Mouse (Mus musculus): ENCODE results near the gene Map3k13. TPM values are rescaled to one million over a fixed set of nuclear protein-coding genes. Genes with fewer than 3 reads are reported as not detected.

Gene Map3k13
- polyA plus RNA-seq, 1 experiment from 2014 or later, result 5.8 TPM

DNA sequence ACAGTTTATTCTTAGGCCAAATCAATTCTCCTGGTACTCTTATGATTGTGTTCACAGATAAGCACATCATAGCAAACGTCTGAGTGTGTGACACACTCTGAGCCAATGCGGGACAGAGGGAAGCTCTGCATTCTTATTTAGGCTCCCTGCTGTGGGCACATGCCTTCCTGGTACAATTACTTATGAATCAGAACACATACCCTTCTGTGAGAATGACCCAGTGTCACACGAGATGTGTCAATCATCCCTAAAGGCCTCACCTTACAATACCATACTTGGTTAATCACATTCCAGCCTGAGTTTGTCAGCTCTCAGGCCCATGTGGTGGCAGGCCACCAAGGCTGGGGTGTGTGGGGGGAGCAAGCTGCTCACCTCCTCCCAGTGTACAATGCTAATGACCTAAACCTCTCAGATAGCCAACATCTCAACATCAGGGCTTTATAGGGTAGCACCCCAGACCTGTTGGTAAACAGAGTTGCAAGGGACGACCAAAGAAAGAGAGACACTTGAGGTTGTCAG is 63.0 kb downstream of the Map3k13 start:
- Histone ChIP-seq H3K36me3 (no peaks in the 10 kb centered on the region), H3K4me3 (no peak overlapping the region), H3K4me2 (replicated peaks) (no peak overlapping the region), H3K9me3 (no peaks in the 10 kb centered on the region), H3K9ac (replicated peaks) (no peak overlapping the region), H3K4me1 (peaks cover 51% of the 10 kb centered on the region), H3K27ac (replicated peaks) (peak overlapping the region; percentile 57; the same call in 1 of the 2 replicates), H3K27me3 (no peaks in the 10 kb centered on the region)
- no peak for ATAC-seq (replicated peaks)
- WGBS, result 28% methylated on average over 4 of the region's 4 CpGs

DNA sequence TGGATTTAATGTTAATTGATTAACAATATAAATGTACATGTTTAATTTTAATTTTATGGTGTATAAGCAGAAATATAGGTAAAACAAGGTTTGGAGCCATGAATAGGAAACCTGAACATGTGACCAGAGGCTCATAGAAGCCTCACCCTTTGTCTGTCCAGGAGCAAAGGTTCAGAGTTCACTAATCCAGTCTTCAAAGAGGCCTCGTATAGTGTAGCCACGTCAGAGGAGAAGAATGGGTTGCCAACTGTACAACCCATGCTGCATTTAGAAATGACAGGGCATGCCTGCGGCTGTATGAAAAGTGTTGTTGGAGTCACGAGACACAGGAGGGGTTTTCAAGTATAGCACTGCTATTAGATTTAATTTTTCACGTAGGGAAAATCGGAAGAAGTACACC is 64.0 kb downstream of the Map3k13 start:
- no peaks in the 10 kb centered on the region for H3K36me3 ChIP-seq
- H3K9ac ChIP-seq (replicated peaks), result no peak overlapping the region
- H3K27ac ChIP-seq (replicated peaks), result no peak overlapping the region
- H3K4me3 ChIP-seq, result no peak overlapping the region
- H3K4me1 ChIP-seq, result peaks cover 43% of the 10 kb centered on the region
- H3K9me3 ChIP-seq, result no peaks in the 10 kb centered on the region
- H3K4me2 ChIP-seq (replicated peaks), result no peak overlapping the region
- 63% methylated on average over 6 of the region's 6 CpGs for WGBS
- H3K27me3 ChIP-seq, result no peaks in the 10 kb centered on the region
- no peak for ATAC-seq (replicated peaks)

DNA sequence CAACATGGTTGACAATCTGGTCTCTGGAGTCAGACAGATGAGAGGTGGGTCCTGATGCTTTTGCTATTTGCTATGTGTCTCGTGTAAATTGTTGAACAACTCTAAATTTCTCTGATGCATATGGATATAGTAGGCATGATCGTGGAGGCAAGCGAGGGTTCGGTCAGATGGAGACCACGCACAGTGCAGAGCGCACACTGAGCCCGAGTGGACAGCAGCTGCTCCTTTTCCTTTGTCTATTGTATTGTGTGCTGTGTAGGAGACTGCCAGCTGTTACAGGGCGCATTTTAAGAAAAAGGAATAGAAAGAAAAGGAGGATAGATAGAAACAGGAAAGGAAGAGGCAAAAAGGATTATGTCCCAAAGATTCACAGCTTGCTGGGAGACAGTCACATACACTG is 64.7 kb downstream of the Map3k13 start:
- no peak overlapping the region for H3K9ac ChIP-seq (replicated peaks)
- no peak for ATAC-seq (replicated peaks)
- H3K36me3 ChIP-seq, result no peaks in the 10 kb centered on the region

DNA sequence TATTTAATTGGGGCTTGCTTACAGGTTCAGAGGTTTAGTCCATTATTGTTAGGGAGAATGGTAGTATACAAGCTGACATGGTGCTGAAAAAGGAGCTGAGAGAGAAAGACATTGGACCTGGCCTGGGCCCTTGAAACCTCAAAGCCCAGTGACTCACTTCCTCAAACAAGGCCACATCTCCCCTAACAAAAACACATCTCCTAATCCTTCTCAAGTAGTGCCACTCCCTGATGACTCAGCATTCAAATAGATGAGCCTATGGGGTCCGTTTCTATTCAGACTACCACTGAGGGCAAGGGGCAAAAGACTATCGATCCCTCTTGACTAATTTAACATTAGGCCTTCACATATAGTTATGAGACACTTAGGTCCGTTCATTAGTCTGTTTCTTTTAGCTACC is 68.3 kb downstream of the Map3k13 start:
- no peak overlapping the region for H3K27ac ChIP-seq (replicated peaks)
- H3K4me3 ChIP-seq, result no peak overlapping the region
- no peaks in the 10 kb centered on the region for H3K27me3 ChIP-seq
- no peaks in the 10 kb centered on the region for H3K36me3 ChIP-seq
- ATAC-seq (replicated peaks), result no peak
- H3K4me2 ChIP-seq (replicated peaks), result no peak overlapping the region
- H3K9me3 ChIP-seq, result no peaks in the 10 kb centered on the region
- WGBS, result 84% methylated on average over 3 of the region's 3 CpGs
- peaks cover 8% of the 10 kb centered on the region for H3K4me1 ChIP-seq
- no peak overlapping the region for H3K9ac ChIP-seq (replicated peaks)

More for the DNA sequence above, 64.7 kb downstream of the Map3k13 start:
- no peak overlapping the region for H3K4me2 ChIP-seq (replicated peaks)
- H3K4me3 ChIP-seq, result no peak overlapping the region
- H3K27me3 ChIP-seq, result no peaks in the 10 kb centered on the region
- H3K27ac ChIP-seq (replicated peaks), result no peak overlapping the region
- peaks cover 36% of the 10 kb centered on the region for H3K4me1 ChIP-seq
- 53% methylated on average over 8 of the region's 8 CpGs for WGBS
- no peaks in the 10 kb centered on the region for H3K9me3 ChIP-seq

DNA sequence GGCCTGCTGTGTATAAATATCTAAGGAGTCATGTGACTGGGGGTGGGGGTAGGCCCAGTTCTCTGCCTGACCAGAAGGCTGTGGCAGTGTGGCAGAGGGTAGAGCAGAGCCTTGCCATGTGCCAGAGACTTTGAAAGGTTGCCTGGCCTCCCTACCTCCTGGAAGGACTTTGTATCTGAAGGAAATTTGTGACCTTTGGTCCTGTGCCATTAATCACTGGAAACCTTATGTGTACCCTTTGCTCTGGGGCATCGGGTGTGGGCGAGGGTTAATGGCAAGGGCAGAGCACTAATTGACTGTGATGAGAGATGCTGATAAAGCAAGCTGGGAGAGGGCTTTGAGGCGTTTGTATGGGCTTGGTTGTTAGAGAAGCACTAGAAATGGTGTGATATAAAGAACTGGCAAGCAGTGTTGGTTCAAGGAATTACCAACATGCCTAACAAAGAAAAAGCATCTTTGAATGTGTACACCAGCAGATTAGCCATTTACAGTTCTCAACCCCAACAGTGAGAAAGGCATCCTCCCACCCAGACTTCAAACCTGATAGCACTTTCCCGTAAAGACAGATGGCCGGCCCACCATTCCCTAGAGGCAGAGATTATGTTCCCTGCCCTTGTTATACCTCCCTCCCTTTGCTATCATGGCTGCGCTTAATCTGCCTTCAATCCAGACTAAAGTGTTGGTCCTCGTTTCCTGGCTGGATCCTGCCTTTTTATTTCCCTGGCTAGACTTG is 71.3 kb downstream of the Map3k13 start:
- H3K27ac ChIP-seq (replicated peaks), result peak overlapping the region; percentile 12; the same call in 1 of the 2 replicates
- no peak for ATAC-seq (replicated peaks)
- no peak overlapping the region for H3K9ac ChIP-seq (replicated peaks)
- H3K4me2 ChIP-seq (replicated peaks), result no peak overlapping the region
- WGBS, result 42% methylated on average over 7 of the region's 7 CpGs
- no peaks in the 10 kb centered on the region for H3K27me3 ChIP-seq
- H3K36me3 ChIP-seq, result no peaks in the 10 kb centered on the region
- no peak overlapping the region for H3K4me3 ChIP-seq
- peaks cover 9% of the 10 kb centered on the region for H3K4me1 ChIP-seq
- no peaks in the 10 kb centered on the region for H3K9me3 ChIP-seq

DNA sequence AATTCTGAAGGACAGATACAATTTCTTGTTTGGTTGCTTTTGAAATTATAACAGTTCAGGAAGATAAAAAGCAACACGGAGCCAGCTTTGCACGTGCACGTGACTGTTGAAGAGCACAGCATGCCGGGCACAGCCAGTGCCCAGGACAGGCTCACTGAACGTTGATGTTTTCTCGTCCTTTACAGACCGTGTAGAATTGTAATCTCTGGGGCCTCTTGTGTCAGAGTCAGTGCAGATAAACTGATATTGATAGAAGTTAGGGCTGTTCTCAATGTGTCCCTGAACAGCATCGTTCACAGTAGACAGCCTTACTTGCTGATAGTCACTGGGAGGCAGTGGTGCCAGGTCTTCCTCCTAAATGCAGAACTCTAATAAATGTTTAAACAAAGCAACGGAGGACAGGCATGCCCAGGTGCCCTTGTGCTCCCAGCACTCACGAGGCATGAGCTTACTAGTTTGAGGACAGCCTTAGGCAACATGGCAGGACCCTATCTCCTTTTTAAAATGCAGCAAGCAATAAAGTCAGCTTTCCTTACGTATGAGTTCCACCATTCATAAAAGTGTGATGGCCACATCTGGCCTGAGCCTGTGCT is 71.9 kb downstream of the Map3k13 start:
- Histone ChIP-seq H3K36me3 (no peaks in the 10 kb centered on the region), H3K27me3 (no peaks in the 10 kb centered on the region), H3K4me1 (peaks cover 9% of the 10 kb centered on the region), H3K4me3 (no peak overlapping the region), H3K9ac (replicated peaks) (no peak overlapping the region), H3K4me2 (replicated peaks) (no peak overlapping the region), H3K9me3 (no peaks in the 10 kb centered on the region), H3K27ac (replicated peaks) (peak overlapping the region; percentile 12; the same call in 1 of the 2 replicates)
- no peak for ATAC-seq (replicated peaks)
- 76% methylated on average over 11 of the region's 11 CpGs for WGBS

DNA sequence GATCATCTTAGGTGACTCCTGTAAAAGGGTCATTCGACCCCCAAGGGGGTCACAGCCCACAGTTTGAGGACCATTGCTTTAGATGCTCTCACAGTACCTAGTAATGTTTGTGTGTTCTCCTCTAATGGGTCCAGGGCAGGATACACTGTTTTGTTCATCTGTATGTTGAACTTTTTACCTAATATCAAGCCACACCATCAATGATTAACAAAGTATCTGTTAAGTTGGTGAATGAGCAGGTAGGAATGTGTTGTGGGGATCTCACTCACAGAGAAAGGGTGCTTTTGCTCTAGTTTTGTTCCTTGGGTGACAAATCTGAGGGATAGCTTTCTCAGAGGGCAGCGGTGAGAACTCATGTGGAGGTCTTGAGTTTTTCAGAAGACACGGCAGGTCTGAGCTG is 73.6 kb downstream of the Map3k13 start:
- H3K36me3 ChIP-seq, result no peaks in the 10 kb centered on the region
- 84% methylated on average over 3 of the region's 3 CpGs for WGBS
- H3K4me2 ChIP-seq (replicated peaks), result no peak overlapping the region
- H3K9me3 ChIP-seq, result no peaks in the 10 kb centered on the region
- no peak overlapping the region for H3K27ac ChIP-seq (replicated peaks)
- no peak overlapping the region for H3K9ac ChIP-seq (replicated peaks)
- no peak overlapping the region for H3K4me3 ChIP-seq
- no peak for ATAC-seq (replicated peaks)
- peaks cover 9% of the 10 kb centered on the region for H3K4me1 ChIP-seq
- no peaks in the 10 kb centered on the region for H3K27me3 ChIP-seq

DNA sequence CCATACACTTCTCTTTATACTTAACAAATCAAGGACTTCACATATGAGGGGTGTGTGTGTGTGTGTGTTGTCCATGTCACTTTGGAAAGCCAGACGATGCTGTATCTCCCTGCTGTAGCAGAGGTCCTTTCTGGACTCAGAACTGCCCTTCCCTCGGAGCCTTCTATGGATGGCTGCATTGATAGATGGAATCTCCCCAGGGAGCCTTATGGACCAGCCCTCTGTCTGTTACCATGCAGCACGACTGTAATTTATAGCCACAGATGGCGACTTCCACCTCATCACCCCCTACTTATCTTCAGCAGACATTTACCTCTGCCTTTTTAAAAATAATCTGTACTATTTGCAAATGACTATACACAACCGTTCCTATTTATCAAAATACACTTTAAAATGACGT is 74.5 kb downstream of the Map3k13 start:
- H3K4me1 ChIP-seq, result peaks cover 9% of the 10 kb centered on the region
- H3K9ac ChIP-seq (replicated peaks), result no peak overlapping the region
- H3K27ac ChIP-seq (replicated peaks), result no peak overlapping the region
- WGBS, result 57% methylated on average over 6 of the region's 6 CpGs
- H3K27me3 ChIP-seq, result no peaks in the 10 kb centered on the region
- H3K4me2 ChIP-seq (replicated peaks), result no peak overlapping the region
- no peaks in the 10 kb centered on the region for H3K36me3 ChIP-seq
- H3K9me3 ChIP-seq, result no peaks in the 10 kb centered on the region
- no peak overlapping the region for H3K4me3 ChIP-seq
- ATAC-seq (replicated peaks), result no peak

DNA sequence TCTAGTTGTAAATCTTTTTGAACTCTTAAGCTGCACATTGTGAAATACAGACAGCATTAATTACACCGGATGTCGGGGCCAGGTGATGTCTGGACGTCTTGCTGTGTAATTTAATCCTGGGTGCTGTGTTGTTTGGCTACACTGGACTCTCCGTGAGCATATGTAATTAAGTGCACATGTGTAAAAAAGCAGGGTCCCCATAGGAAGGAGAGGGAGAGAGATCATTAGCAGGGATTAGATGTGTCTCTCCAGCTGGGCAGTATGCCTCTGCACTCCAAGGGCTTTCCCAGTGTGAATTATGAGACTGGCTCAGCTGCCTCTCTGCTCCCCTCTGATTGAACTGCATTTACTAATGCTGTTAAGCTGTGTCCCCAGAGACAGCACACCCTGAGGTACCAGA is 75.7 kb downstream of the Map3k13 start:
- H3K9ac ChIP-seq (replicated peaks), result no peak overlapping the region
- H3K4me2 ChIP-seq (replicated peaks), result no peak overlapping the region
- 10% methylated on average over 4 of the region's 4 CpGs for WGBS
- H3K4me3 ChIP-seq, result no peak overlapping the region
- no peak overlapping the region for H3K27ac ChIP-seq (replicated peaks)
- H3K4me1 ChIP-seq, result peaks cover 9% of the 10 kb centered on the region
- H3K27me3 ChIP-seq, result no peaks in the 10 kb centered on the region
- ATAC-seq (replicated peaks), result peak; percentile 41; the same call in 1 of the 2 replicates
- H3K36me3 ChIP-seq, result no peaks in the 10 kb centered on the region
- no peaks in the 10 kb centered on the region for H3K9me3 ChIP-seq

DNA sequence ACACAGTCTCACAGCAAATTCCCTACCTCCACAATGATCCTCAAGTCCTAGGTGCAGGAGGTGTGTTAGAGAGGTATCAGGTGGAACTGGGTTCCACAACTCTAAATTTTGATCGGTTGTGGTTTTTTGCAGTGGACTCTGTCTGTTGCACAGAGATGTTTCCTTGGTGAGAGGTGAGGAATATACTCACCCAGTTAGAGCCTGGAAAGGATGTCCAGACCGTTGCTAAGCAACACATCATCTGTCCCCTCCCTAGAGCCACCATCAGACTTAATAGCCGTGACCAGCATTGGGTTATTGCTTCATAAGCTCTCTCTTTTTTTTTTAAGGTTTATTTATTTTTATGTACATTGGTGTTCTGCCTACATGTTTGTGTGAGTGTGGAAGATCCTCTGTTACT is 83.6 kb downstream of the Map3k13 start:
- Histone ChIP-seq H3K36me3 (no peaks in the 10 kb centered on the region), H3K27ac (replicated peaks) (no peak overlapping the region), H3K27me3 (no peaks in the 10 kb centered on the region), H3K4me1 (peaks cover 16% of the 10 kb centered on the region), H3K9me3 (no peaks in the 10 kb centered on the region), H3K4me2 (replicated peaks) (no peak overlapping the region), H3K4me3 (no peak overlapping the region), H3K9ac (replicated peaks) (no peak overlapping the region)
- 87% methylated on average over 3 of the region's 3 CpGs for WGBS
- ATAC-seq (replicated peaks), result no peak

DNA sequence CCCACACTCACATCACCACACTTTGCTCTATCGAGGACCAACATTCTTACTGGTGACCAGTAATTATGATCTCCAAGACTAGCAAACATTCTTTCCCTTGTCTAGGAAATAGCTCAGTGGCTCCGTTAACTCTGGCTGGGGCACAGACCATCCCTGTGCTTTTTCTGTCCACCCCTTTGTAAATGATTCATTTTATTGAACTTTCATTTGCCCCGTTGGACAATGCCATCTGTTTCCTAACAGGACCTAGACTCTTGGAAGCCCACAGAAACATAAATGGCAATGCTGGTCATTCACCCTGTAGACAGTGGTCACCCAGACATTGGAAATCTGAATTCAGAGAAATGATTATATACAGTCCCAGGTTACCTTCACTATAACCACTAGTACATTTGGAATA is 84.7 kb downstream of the Map3k13 start:
- WGBS, result 95% methylated on average over 3 of the region's 3 CpGs
- Histone ChIP-seq H3K27me3 (no peaks in the 10 kb centered on the region), H3K4me2 (replicated peaks) (no peak overlapping the region), H3K4me1 (peaks cover 19% of the 10 kb centered on the region), H3K27ac (replicated peaks) (no peak overlapping the region), H3K9me3 (no peaks in the 10 kb centered on the region), H3K4me3 (no peak overlapping the region), H3K36me3 (no peaks in the 10 kb centered on the region), H3K9ac (replicated peaks) (no peak overlapping the region)
- ATAC-seq (replicated peaks), result no peak

DNA sequence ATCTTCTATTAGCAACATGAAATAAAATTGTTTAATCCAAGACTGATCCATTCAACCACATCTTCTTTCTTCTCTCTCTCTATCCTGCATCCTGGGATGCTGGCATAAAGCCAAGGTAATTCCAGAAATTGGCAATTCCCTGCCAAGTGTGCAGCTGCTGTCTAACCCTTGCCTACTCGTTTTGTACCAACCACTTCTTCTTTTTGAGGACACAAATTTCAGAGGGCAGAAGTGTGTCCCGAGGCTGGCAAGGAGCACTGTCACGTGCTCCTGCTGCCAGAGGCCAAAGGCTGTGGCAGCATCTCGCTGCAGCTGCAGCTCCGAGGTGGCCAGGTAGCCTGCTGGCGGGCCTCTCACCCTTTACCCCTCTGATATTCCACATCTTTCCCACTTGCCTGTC is 87.0 kb downstream of the Map3k13 start:
- 11% methylated on average over 6 of the region's 6 CpGs for WGBS

More for the DNA sequence above, 87.0 kb downstream of the Map3k13 start:
- no peaks in the 10 kb centered on the region for H3K9me3 ChIP-seq
- peak overlapping the region; percentile 14 for H3K4me2 ChIP-seq (replicated peaks)
- no peaks in the 10 kb centered on the region for H3K36me3 ChIP-seq
- no peak overlapping the region for H3K9ac ChIP-seq (replicated peaks)
- ATAC-seq (replicated peaks), result peak; percentile 78
- peak overlapping the region; percentile 86 for H3K27ac ChIP-seq (replicated peaks)
- H3K4me3 ChIP-seq, result no peak overlapping the region
- H3K4me1 ChIP-seq, result peaks cover 19% of the 10 kb centered on the region
- H3K27me3 ChIP-seq, result no peaks in the 10 kb centered on the region

All from forebrain, embryonic 15.5 days (tissue).